Mouse (Mus musculus) testis, adult 2 months (tissue): ENCODE results near the gene Nat9.

ENCODE experiments used
- CTCF ChIP-seq: fragments of 200-500 bp; IDR thresholded peaks from 2 replicates; pipeline ENCODE4 v1.5.1; 2012; ENCODE audit warnings: low read depth, mild to moderate bottlenecking, inconsistent platforms, low read length, moderate library complexity; ENCODE audit not compliant: control insufficient read depth, insufficient read depth, insufficient replicate concordance
- POLR2A ChIP-seq: fragments of 200-500 bp; IDR thresholded peaks from 2 replicates; pipeline ENCODE4 v1.6.1; 2012; ENCODE audit warnings: low read depth, mild to moderate bottlenecking, inconsistent platforms, low read length, moderate library complexity; ENCODE audit not compliant: control insufficient read depth

- TF ChIP-seq CTCF, result no peak
- TF ChIP-seq POLR2A, result no peak
Measured at GRCm38 (mm10) chr11:115163568-115164150, 24.0 kb downstream of the Nat9 start.
